Mouse (Mus musculus): ENCODE results near the gene Cpa5. TPM values are rescaled to one million over a fixed set of nuclear protein-coding genes. Genes with fewer than 3 reads are reported as not detected.

Gene Cpa5
- polyA plus RNA-seq, 1 experiment = not detected

DNA sequence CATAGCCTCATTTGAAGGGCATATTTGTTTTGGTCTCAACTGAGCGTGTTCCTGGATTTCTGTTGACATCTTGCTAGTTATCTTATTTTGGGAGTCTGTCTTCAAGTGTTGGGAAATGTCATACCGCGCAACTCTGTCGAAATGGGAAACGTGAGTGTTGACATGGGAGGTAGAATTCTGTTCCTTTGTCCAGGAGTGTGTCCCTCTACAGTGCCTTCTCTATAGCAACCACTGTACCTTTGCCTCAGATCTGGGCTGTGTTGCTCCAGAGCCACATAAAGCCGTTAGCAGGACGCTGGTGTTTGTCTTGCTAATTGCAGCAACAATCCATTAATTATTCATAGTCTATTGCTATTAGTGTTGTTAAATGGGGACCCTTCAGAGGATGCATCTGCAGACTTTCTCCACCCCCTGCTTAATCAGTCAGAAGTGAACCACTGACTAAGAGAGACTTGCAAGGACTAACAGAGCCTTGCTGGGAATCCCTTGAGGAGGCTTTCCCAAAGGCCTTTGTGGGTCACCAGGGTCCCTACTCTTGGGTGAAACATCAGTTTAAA lies 23.8 kb upstream of the Cpa5 start:
- no peaks in the 10 kb centered on the region for H3K27me3 ChIP-seq (ENCODE audit: control insufficient read depth, insufficient read depth, low read length)
- no peak overlapping the region for H3K27ac ChIP-seq (ENCODE audit: insufficient read depth, low read length)
- DNase-seq (ENCODE audit: low read depth in 1 of 2, low spot score in 2 of 2) = no peak
- no peak for TF ChIP-seq CTCF (IDR thresholded peaks at IDR 0.05; ENCODE audit: extremely low read depth, insufficient read depth, insufficient read length, insufficient replicate concordance)
- TF ChIP-seq POLR2A (IDR thresholded peaks at IDR 0.05; ENCODE audit: low read depth, low read length) = no peak
- WGBS = 96% methylated on average over 7 of the region's 7 CpGs
- no peak overlapping the region for H3K4me3 ChIP-seq (ENCODE audit: extremely low read depth, insufficient read depth, insufficient read length)
- no peaks in the 10 kb centered on the region for H3K36me3 ChIP-seq (ENCODE audit: control insufficient read depth, insufficient read depth, low read length)
- H3K4me1 ChIP-seq (ENCODE audit: control insufficient read depth, insufficient read depth, insufficient read length) = peaks cover 3% of the 10 kb centered on the region; the same call in 1 of the 2 replicates

DNA sequence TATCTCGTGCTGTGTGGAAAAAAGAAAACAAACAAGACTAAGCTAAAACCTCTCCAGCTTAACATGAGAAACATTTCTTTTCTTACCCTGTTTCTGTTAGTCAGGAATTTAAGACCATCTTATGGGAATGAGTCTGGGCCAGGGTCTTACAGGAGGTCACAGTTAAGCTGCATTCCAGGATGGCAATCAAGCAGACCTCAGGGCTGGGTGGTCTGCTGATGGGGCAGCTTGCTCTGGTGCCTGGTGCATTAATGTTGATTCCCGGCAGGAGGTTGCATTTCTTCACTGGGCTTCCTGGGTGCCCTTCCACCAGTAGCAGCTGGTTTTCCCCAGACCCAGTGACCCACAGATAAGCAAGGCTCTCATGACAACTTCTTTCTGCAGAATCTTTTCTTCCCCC lies 21.0 kb upstream of the Cpa5 start:
- WGBS = 78% methylated on average over 2 of the region's 2 CpGs
- H3K36me3 ChIP-seq (ENCODE audit: control insufficient read depth, insufficient read depth, low read length) = no peaks in the 10 kb centered on the region
- H3K4me1 ChIP-seq (ENCODE audit: control insufficient read depth, insufficient read depth, insufficient read length) = peaks cover 3% of the 10 kb centered on the region; the same call in 1 of the 2 replicates
- no peak overlapping the region for H3K4me3 ChIP-seq (ENCODE audit: extremely low read depth, insufficient read depth, insufficient read length)
- H3K27ac ChIP-seq (ENCODE audit: insufficient read depth, low read length) = no peak overlapping the region
- H3K27me3 ChIP-seq (ENCODE audit: control insufficient read depth, insufficient read depth, low read length) = no peaks in the 10 kb centered on the region
- no peak for DNase-seq (ENCODE audit: low read depth in 1 of 2, low spot score in 2 of 2)
- TF ChIP-seq CTCF (IDR thresholded peaks at IDR 0.05; ENCODE audit: extremely low read depth, insufficient read depth, insufficient read length, insufficient replicate concordance) = no peak
- no peak for TF ChIP-seq POLR2A (IDR thresholded peaks at IDR 0.05; ENCODE audit: low read depth, low read length)

DNA sequence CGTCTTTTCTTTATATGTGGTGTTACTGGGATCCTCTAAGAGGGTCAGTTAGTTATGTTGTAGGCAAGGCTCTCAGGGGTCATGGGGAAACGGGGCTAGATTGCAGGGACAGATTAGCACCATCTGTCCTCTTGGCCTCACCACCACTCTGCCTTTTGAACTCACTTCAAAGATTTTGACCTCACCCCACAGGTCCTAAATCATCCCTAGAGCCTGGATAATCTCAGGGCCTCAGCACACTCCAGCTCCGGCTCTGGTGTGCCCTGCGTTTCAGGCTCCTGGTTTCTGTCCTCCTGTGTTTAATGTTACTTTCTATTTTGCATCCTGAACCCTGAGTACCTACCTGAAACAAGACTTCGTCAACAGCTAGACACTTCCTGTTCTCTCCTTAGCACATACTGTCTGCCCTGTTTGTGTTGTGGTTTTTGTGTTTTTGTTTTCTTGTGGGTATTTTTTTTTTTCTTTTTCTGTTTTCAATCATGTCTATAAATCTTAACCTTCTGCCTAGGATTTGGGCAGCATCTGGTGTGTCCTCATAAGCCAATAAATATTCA lies 18.9 kb upstream of the Cpa5 start:
- WGBS = 55% methylated on average over 5 of the region's 5 CpGs
- TF ChIP-seq POLR2A (IDR thresholded peaks at IDR 0.05; ENCODE audit: low read depth, low read length) = no peak
- no peak for TF ChIP-seq CTCF (IDR thresholded peaks at IDR 0.05; ENCODE audit: extremely low read depth, insufficient read depth, insufficient read length, insufficient replicate concordance)
- no peaks in the 10 kb centered on the region for H3K36me3 ChIP-seq (ENCODE audit: control insufficient read depth, insufficient read depth, low read length)

DNA sequence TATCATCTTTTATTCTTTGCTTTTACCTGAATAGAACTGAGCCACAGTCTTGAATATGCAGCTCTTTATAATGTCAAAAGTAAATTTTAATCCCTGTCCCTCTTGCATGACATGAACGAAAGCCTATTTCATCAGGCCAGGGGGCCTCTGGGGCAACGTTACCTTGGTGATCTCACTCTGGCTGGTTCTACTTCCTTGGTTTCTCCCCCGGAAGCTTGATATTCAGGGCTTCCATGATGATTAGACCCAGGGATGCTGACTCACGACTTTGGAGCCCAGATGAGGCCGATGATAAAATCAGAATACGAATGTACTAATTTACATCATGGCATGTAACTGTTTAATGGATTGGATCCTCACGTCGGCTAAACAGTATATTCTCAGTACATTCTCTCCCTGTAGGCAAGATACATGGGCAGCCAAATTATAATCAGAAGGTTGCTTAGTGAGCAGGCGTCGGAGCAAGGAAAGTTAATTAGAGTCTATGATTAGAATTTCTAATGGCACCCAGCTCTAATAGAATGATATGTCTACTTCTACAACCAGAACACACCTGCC lies 18.3 kb upstream of the Cpa5 start:
- TF ChIP-seq CTCF (IDR thresholded peaks at IDR 0.05; ENCODE audit: extremely low read depth, insufficient read depth, insufficient read length, insufficient replicate concordance) (no peak), POLR2A (IDR thresholded peaks at IDR 0.05; ENCODE audit: low read depth, low read length) (no peak)
- Histone ChIP-seq H3K36me3 (ENCODE audit: control insufficient read depth, insufficient read depth, low read length) (no peaks in the 10 kb centered on the region), H3K27me3 (ENCODE audit: control insufficient read depth, insufficient read depth, low read length) (no peaks in the 10 kb centered on the region), H3K4me1 (ENCODE audit: control insufficient read depth, insufficient read depth, insufficient read length) (peaks cover 3% of the 10 kb centered on the region; the same call in 1 of the 2 replicates), H3K4me3 (ENCODE audit: extremely low read depth, insufficient read depth, insufficient read length) (no peak overlapping the region), H3K27ac (ENCODE audit: insufficient read depth, low read length) (no peak overlapping the region)
- WGBS = 73% methylated on average over 10 of the region's 10 CpGs
- no peak for DNase-seq (ENCODE audit: low read depth in 1 of 2, low spot score in 2 of 2)

More for the DNA sequence above, 18.9 kb upstream of the Cpa5 start:
- no peaks in the 10 kb centered on the region for H3K27me3 ChIP-seq (ENCODE audit: control insufficient read depth, insufficient read depth, low read length)
- no peak overlapping the region for H3K4me3 ChIP-seq (ENCODE audit: extremely low read depth, insufficient read depth, insufficient read length)
- H3K4me1 ChIP-seq (ENCODE audit: control insufficient read depth, insufficient read depth, insufficient read length) = peaks cover 3% of the 10 kb centered on the region; the same call in 1 of the 2 replicates
- no peak overlapping the region for H3K27ac ChIP-seq (ENCODE audit: insufficient read depth, low read length)
- no peak for DNase-seq (ENCODE audit: low read depth in 1 of 2, low spot score in 2 of 2)

DNA sequence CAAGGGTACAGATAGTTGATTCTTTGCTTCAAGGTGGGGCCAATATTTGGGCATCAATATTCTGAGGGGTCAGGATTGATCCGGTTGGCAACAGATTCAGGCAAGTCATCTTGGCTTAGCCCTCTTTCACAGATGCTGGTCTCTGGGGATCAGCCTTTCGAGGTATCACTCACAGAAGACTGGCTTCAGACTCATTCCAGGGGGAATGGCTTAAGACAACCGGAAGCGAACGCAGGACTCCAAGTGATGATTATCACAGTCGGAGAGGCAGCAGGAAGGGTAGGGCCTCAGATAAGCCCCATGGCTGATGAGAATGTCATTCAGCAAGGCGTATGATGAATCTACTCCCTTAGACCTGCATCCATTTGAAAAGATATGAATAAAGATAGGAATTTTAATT lies 16.4 kb upstream of the Cpa5 start:
- peaks cover 3% of the 10 kb centered on the region; the same call in 1 of the 2 replicates for H3K4me1 ChIP-seq (ENCODE audit: control insufficient read depth, insufficient read depth, insufficient read length)
- TF ChIP-seq POLR2A (IDR thresholded peaks at IDR 0.05; ENCODE audit: low read depth, low read length) = no peak
- no peak for TF ChIP-seq CTCF (IDR thresholded peaks at IDR 0.05; ENCODE audit: extremely low read depth, insufficient read depth, insufficient read length, insufficient replicate concordance)
- 92% methylated on average over 7 of the region's 7 CpGs for WGBS
- no peaks in the 10 kb centered on the region for H3K36me3 ChIP-seq (ENCODE audit: control insufficient read depth, insufficient read depth, low read length)
- H3K27me3 ChIP-seq (ENCODE audit: control insufficient read depth, insufficient read depth, low read length) = no peaks in the 10 kb centered on the region
- no peak for DNase-seq (ENCODE audit: low read depth in 1 of 2, low spot score in 2 of 2)
- H3K4me3 ChIP-seq (ENCODE audit: extremely low read depth, insufficient read depth, insufficient read length) = no peak overlapping the region
- H3K27ac ChIP-seq (ENCODE audit: insufficient read depth, low read length) = no peak overlapping the region

DNA sequence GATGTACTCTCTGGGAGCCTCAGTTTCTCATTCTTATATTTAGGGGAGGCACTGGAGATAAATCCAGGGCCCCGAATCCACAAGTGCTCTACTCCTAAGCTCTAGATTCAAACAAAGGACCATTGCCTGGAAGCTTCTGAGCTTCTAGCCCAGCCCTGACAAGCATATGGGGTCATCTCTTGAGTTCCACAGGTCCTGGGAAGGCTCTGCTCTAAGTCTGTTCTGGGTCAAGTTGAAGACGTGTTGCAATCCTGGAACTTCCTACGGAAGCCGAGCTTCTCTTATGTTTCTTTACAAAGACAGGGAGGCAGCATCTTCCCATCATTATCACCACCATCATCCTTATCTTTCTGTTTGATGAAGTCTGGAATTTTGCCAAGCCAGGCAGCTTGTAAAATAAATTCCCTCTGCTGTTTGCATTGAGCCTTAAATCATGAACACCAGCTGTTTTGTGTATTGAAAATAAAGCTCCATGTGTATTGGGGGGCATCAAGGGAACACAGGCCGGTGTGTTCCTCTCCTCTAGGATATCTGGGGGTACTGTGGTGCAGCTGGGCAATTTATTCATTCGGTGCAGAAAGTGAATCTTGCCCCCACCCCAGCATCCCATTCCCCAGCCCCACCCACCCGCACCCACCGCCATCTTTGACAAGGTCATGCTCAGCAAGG lies 14.4 kb upstream of the Cpa5 start:
- no peak for TF ChIP-seq POLR2A (IDR thresholded peaks at IDR 0.05; ENCODE audit: low read depth, low read length)
- TF ChIP-seq CTCF (IDR thresholded peaks at IDR 0.05; ENCODE audit: extremely low read depth, insufficient read depth, insufficient read length, insufficient replicate concordance) = no peak
- Histone ChIP-seq H3K36me3 (ENCODE audit: control insufficient read depth, insufficient read depth, low read length) (no peaks in the 10 kb centered on the region), H3K27me3 (ENCODE audit: control insufficient read depth, insufficient read depth, low read length) (no peaks in the 10 kb centered on the region), H3K4me3 (ENCODE audit: extremely low read depth, insufficient read depth, insufficient read length) (no peak overlapping the region), H3K27ac (ENCODE audit: insufficient read depth, low read length) (no peak overlapping the region), H3K4me1 (ENCODE audit: control insufficient read depth, insufficient read depth, insufficient read length) (peaks cover 3% of the 10 kb centered on the region; the same call in 1 of the 2 replicates)
- WGBS = 96% methylated on average over 8 of the region's 8 CpGs
- DNase-seq (ENCODE audit: low read depth in 1 of 2, low spot score in 2 of 2) = no peak
